Mouse (Mus musculus) liver, postnatal 0 days (tissue): ENCODE data around the gene Lpo.

Experiments
- CTCF ChIP-seq: sonication (generic); IDR thresholded peaks from 2 replicates; pipeline ENCODE4 v1.5.1; 2016; ENCODE audit warnings: antibody characterized with exemption, low read depth
- EP300 ChIP-seq: IDR thresholded peaks from 2 replicates; pipeline ENCODE4 v1.6.1; 2016; ENCODE audit warnings: antibody characterized with exemption, low read depth, mild to moderate bottlenecking

GRCm38 (mm10) chr11:87875436-87875835 lies 47.3 kb upstream of the Lpo start, which contains the start of gene Epx:
- no peak for TF ChIP-seq CTCF
- TF ChIP-seq EP300: no peak
